Mouse (Mus musculus) frontal cortex, postnatal 10 days (tissue): ENCODE measurements around the gene Stk17b.
A peak's percentile ranks its signal among the peaks of the same experiment; 100 is the strongest.
"Not testable (repeated sequence)": the region's sequence is repeated elsewhere in the genome, so short reads cannot be mapped to it uniquely, and the experiment has no call there.

Experiments used
- DNase-seq, 2 experiments: peaks; one replicate each; pipeline ENCODE4 v3.0.0; 2022; ENCODE audit warnings: low spot score in 2 of 2, mixed read lengths in 1 of 2

The Stk17b gene

GRCm38 (mm10) chr1:53728489-53729225, 56.4 kb downstream of the Stk17b start:
- no peak for DNase-seq

- DNase-seq = no peak
Observed at GRCm38 (mm10) chr1:53726883-53727282, 58.1 kb downstream of the Stk17b start.

GRCm38 (mm10) chr1:53721353-53721752, 63.7 kb downstream of the Stk17b start:
- DNase-seq = no peak

- no peak for DNase-seq
Observed at GRCm38 (mm10) chr1:53720601-53721351, 64.2 kb downstream of the Stk17b start.

- no peak for DNase-seq
Observed at GRCm38 (mm10) chr1:53715966-53716515, 69.0 kb downstream of the Stk17b start.

DNA sequence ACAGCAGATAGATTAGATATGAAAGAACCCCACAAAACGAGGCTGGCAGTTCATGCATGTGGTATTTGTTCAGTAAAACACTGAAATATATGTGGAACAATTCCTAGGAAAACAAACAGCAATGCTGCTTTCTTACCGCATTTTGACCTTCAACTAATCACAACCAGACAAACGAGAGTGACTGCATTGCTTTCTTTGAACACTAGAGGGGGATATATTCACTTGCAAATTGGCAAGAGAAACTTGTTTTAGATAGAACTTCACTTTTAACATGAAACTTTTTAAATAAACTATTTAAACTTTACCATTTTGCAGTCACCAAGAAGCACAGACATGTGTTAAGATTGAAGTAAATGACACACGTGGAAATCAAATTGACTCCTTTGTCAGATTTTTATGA, 69.6 kb downstream of the Stk17b start:
- no peak for DNase-seq

- peak in 1 of 2 experiments; percentile 17 for DNase-seq
Observed at GRCm38 (mm10) chr1:53713383-53713782, 71.6 kb downstream of the Stk17b start.

- DNase-seq = no peak
Observed at GRCm38 (mm10) chr1:53711069-53711468, 74.0 kb downstream of the Stk17b start.

GRCm38 (mm10) chr1:53709602-53710001, 75.4 kb downstream of the Stk17b start:
- DNase-seq = not testable (repeated sequence)

DNA sequence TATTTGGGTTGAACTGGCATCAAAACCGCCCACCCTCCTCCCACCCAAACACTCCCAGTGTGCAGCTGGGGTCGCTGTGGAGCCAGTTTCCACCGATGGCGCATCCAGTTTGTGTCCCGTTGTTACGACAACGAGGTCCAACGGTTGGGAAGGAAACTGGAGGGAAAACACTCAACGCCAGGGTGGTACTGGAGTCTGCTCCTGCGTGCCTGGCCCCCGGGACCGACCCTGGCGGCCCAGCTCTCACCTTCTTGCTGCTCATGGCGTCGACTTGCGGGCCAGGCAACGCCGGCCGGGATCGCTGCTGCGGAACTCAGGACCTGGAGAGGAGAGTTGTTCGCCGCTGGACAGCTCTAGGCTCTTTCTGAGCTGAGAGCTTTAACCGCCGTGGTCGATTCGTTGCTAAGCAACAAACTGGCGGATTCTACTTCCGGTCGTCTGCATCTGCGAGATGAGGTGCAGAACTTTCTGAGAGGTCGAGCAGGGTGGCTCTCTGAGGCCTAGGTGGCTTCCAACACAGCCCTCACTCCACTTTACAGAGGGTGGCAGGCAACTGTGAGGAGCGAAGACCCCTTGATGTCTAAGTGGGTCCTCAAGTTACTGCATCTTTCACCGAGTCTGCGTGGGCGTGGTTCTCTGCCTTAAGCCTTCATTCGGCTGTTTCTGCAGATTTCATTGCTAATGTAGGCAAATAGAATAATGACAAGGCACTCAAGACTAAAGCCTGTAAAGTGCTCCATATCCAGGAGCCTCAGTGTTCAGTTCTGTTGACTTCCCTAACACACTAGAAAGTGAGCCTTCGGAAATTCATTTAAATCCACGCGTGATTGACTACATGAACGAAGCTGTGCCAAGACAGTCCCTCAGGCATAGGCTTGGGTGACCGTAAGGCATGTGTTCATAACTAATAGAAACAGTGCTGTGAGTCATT, 78.3 kb downstream of the Stk17b start, which contains the start of gene Dnah7a:
Gene Dnah7a, minus strand, starts transcription at position 354 of the 931 bp plus-strand sequence.
- DNase-seq = peak; percentile 29 to 59
